Mouse (Mus musculus) limb, embryonic 14.5 days (tissue): ENCODE measurements around the gene Timm22. TPM values are rescaled to one million over a fixed set of nuclear protein-coding genes. Genes with fewer than 3 reads are reported as not detected.

Experiments used
- ATAC-seq: fragments of 200-750 bp; cut with Nextera tagmentation; 2 replicates; pipeline ENCODE4 v1.8.0; 2017; ENCODE audit warnings: low read depth, moderate number of reproducible peaks, moderate TSS enrichment; ENCODE audit not compliant: low FRiP score
- DNase-seq: peaks from one replicate; pipeline ENCODE4 v3.0.0-alpha.2; 2015; ENCODE audit warnings: low spot score
- H3K27ac ChIP-seq: fragments of 300-500 bp; sonication (generic); replicated peaks from 2 replicates; pipeline ENCODE4 v1.5.1; 2014; ENCODE audit warnings: low read depth, mild to moderate bottlenecking, low read length, moderate library complexity, mixed read lengths
- H3K27me3 ChIP-seq: fragments of 300-500 bp; sonication (generic); 2 replicates; pipeline ENCODE4 v1.6.1; 2014; ENCODE audit warnings: low read length, mixed read lengths; ENCODE audit not compliant: control insufficient read depth, insufficient read depth
- H3K36me3 ChIP-seq: fragments of 300-500 bp; sonication (generic); 2 replicates; pipeline ENCODE4 v1.6.1; 2014; ENCODE audit warnings: mild to moderate bottlenecking, low read length, moderate library complexity, mixed read lengths; ENCODE audit not compliant: control insufficient read depth, insufficient read depth
- H3K4me1 ChIP-seq: fragments of 300-500 bp; sonication (generic); 2 replicates; pipeline ENCODE4 v1.6.1; 2014; ENCODE audit warnings: antibody characterized with exemption, low read length, mixed read lengths; ENCODE audit not compliant: control insufficient read depth, insufficient read depth
- H3K4me2 ChIP-seq: fragments of 300-500 bp; sonication (generic); replicated peaks from 2 replicates; pipeline ENCODE4 v1.6.1; 2014; ENCODE audit warnings: low read depth, mild to moderate bottlenecking, low read length, moderate library complexity; ENCODE audit not compliant: severe bottlenecking
- H3K4me3 ChIP-seq: fragments of 300-500 bp; sonication (generic); replicated peaks from 2 replicates; pipeline ENCODE4 v1.5.1; 2014; ENCODE audit warnings: low read length
- H3K9ac ChIP-seq: fragments of 300-500 bp; sonication (generic); 2 replicates; pipeline ENCODE4 v1.6.1; 2014; ENCODE audit warnings: mild to moderate bottlenecking, low read depth, low read length, moderate library complexity; ENCODE audit not compliant: severe bottlenecking
- H3K9me3 ChIP-seq: fragments of 300-500 bp; sonication (generic); 2 replicates; pipeline ENCODE4 v1.6.1; 2016; ENCODE audit warnings: low read length; ENCODE audit not compliant: control insufficient read depth
- POLR2A ChIP-seq: fragments of 200-500 bp; IDR thresholded peaks from 2 replicates; pipeline ENCODE4 v1.8.0; 2012; ENCODE audit warnings: inconsistent platforms, mild to moderate bottlenecking, moderate library complexity, borderline replicate concordance; ENCODE audit not compliant: insufficient read depth, insufficient read length; ENCODE audit errors: extremely low read depth
- WGBS: fragments of 180-500 bp; shearing (Covaris S2); extraction: QIAGEN DNeasy Blood & Tissue Kit; methylation state at CpG from one replicate; pipeline ENCODE4 v1.1.7; 2014; 5-methylcytosine and 5-hydroxymethylcytosine counted together
- polyA plus RNA-seq, 2 experiments: library from polyadenylated mRNA; depleted of rRNA in 1 of 2; stranded (reverse) in 1 of 2; unstranded in 1 of 2; fragments of >200 nt; fragmentation: Nextera tagmentation in 1 of 2; extraction: Ambion mirVana in 1 of 2; gene quantifications; 2 replicates each; pipeline versions ENCODE4 v1.2.1 to v1.2.3; 2012 to 2014

Timm22 gene
- polyA plus RNA-seq, 2 experiments = 38.5 to 125 TPM

- peak; percentile 77 for DNase-seq
- Histone ChIP-seq H3K27ac (peak overlapping the region; percentile 88), H3K27me3 (no peaks in the 10 kb centered on the region), H3K4me3 (no peak overlapping the region), H3K9ac (no peak overlapping the region; the same call in 1 of the 2 replicates), H3K36me3 (peaks cover 7% of the 10 kb centered on the region; the same call in 1 of the 2 replicates), H3K4me2 (no peak overlapping the region), H3K4me1 (peaks cover 45% of the 10 kb centered on the region), H3K9me3 (no peaks in the 10 kb centered on the region)
- 11% methylated on average over 6 of the region's 6 CpGs for WGBS
- ATAC-seq = peak; percentile 73
- no peak for TF ChIP-seq POLR2A
Measured at GRCm38 (mm10) chr11:76429966-76430631, 23.3 kb downstream of the Timm22 start.

GRCm38 (mm10) chr11:76436009-76436408 lies 29.3 kb downstream of the Timm22 start:
- peak overlapping the region; percentile 59; the same call in 1 of the 2 replicates for H3K9ac ChIP-seq
- no peak overlapping the region for H3K27ac ChIP-seq
- WGBS = 74% methylated on average over 5 of the region's 5 CpGs
- no peaks in the 10 kb centered on the region for H3K9me3 ChIP-seq
- H3K4me2 ChIP-seq = peak overlapping the region; percentile 70
- DNase-seq (no peak), ATAC-seq (no peak)
- H3K4me3 ChIP-seq = peak overlapping the region; percentile 47; the same call in 1 of the 2 replicates
- H3K27me3 ChIP-seq = no peaks in the 10 kb centered on the region
- 0 out of 2 replicates have a peak, but pooled peaks cover 14% of the 10 kb centered on the region for H3K36me3 ChIP-seq
- H3K4me1 ChIP-seq = peaks cover 59% of the 10 kb centered on the region
- no peak for TF ChIP-seq POLR2A

GRCm38 (mm10) chr11:76436864-76437437 lies 30.2 kb downstream of the Timm22 start:
- no peaks in the 10 kb centered on the region for H3K9me3 ChIP-seq
- peaks cover 52% of the 10 kb centered on the region for H3K4me1 ChIP-seq
- DNase-seq (peak; percentile 69), ATAC-seq (peak; percentile 70)
- WGBS = 2% methylated on average over 28 of the region's 28 CpGs
- no peaks in the 10 kb centered on the region for H3K27me3 ChIP-seq
- peak overlapping the region; percentile 47 for H3K4me3 ChIP-seq
- peak overlapping the region; percentile 70 for H3K4me2 ChIP-seq
- H3K9ac ChIP-seq = peak overlapping the region; percentile 59
- peak overlapping the region; percentile 80 for H3K27ac ChIP-seq
- TF ChIP-seq POLR2A = 0 out of 2 replicates have a peak, but pooled peaks have one; percentile 21
- 0 out of 2 replicates have a peak, but pooled peaks cover 10% of the 10 kb centered on the region for H3K36me3 ChIP-seq

- no peak for DNase-seq
- Histone ChIP-seq H3K4me2 (no peak overlapping the region), H3K36me3 (peaks cover 14% of the 10 kb centered on the region; the same call in 1 of the 2 replicates), H3K27ac (0 out of 2 replicates have a peak overlapping the region, but pooled peaks have one; percentile 5), H3K9ac (no peak overlapping the region), H3K4me1 (peaks cover 41% of the 10 kb centered on the region), H3K9me3 (no peaks in the 10 kb centered on the region), H3K4me3 (no peak overlapping the region), H3K27me3 (no peaks in the 10 kb centered on the region)
- no peak for ATAC-seq
- 34% methylated on average over 3 of the region's 3 CpGs for WGBS
- no peak for TF ChIP-seq POLR2A
Measured at GRCm38 (mm10) chr11:76439666-76440065, 32.9 kb downstream of the Timm22 start.

- WGBS = 19% methylated on average over 8 of the region's 8 CpGs
- no peaks in the 10 kb centered on the region for H3K9me3 ChIP-seq
- no peak overlapping the region for H3K4me2 ChIP-seq
- peaks cover 21% of the 10 kb centered on the region for H3K36me3 ChIP-seq
- H3K27ac ChIP-seq = peak overlapping the region; percentile 40; the same call in 1 of the 2 replicates
- H3K9ac ChIP-seq = no peak overlapping the region
- no peak for ATAC-seq
- no peak for DNase-seq
- no peaks in the 10 kb centered on the region for H3K27me3 ChIP-seq
- no peak overlapping the region for H3K4me3 ChIP-seq
- H3K4me1 ChIP-seq = peaks cover 61% of the 10 kb centered on the region
- no peak for TF ChIP-seq POLR2A
Measured at GRCm38 (mm10) chr11:76445459-76445858, 38.7 kb downstream of the Timm22 start.
